Mouse (Mus musculus) lung, adult 2 months (tissue): ENCODE results near the gene Trim47. TPM values are rescaled to one million over a fixed set of nuclear protein-coding genes. Genes with fewer than 3 reads are reported as not detected.

ENCODE experiments used
- DNase-seq: peaks from one replicate; pipeline ENCODE4 v3.0.0; 2022
- H3K4me1 ChIP-seq: fragments of 200-500 bp; 2 replicates; pipeline ENCODE4 v1.6.1; 2011; ENCODE audit warnings: low read length; ENCODE audit not compliant: control insufficient read depth, insufficient read depth
- H3K4me3 ChIP-seq: fragments of 200-500 bp; replicated peaks from 2 replicates; pipeline ENCODE3; 2011; ENCODE audit warnings: low read depth, mild to moderate bottlenecking, control low read depth, low read length; ENCODE audit errors: extremely low read depth
- CTCF ChIP-seq: fragments of 200-500 bp; IDR thresholded peaks from 2 replicates; pipeline ENCODE4 v1.5.1; 2011; ENCODE audit warnings: mild to moderate bottlenecking, low read length, control low read depth; ENCODE audit not compliant: insufficient read depth
- POLR2A ChIP-seq: fragments of 200-500 bp; IDR thresholded peaks from 2 replicates; pipeline ENCODE4 v1.6.1; 2011; ENCODE audit warnings: low read depth, mild to moderate bottlenecking, control low read depth, low read length, borderline replicate concordance; ENCODE audit errors: extremely low read depth
- WGBS: fragments of 180-500 bp; shearing (Covaris S2); methylation state at CpG from one replicate; pipeline ENCODE4 v1.1.7; 2018; 5-methylcytosine and 5-hydroxymethylcytosine counted together
- polyA plus RNA-seq: library from polyadenylated mRNA; depleted of rRNA; stranded (reverse); fragments of >200 nt; gene quantifications from 2 replicates; pipeline ENCODE4 v1.2.3, GENCODE M21; 2012; rRNA removed

Gene Trim47
- 44.6 and 55.5 TPM in 2 replicates for polyA plus RNA-seq

DNA sequence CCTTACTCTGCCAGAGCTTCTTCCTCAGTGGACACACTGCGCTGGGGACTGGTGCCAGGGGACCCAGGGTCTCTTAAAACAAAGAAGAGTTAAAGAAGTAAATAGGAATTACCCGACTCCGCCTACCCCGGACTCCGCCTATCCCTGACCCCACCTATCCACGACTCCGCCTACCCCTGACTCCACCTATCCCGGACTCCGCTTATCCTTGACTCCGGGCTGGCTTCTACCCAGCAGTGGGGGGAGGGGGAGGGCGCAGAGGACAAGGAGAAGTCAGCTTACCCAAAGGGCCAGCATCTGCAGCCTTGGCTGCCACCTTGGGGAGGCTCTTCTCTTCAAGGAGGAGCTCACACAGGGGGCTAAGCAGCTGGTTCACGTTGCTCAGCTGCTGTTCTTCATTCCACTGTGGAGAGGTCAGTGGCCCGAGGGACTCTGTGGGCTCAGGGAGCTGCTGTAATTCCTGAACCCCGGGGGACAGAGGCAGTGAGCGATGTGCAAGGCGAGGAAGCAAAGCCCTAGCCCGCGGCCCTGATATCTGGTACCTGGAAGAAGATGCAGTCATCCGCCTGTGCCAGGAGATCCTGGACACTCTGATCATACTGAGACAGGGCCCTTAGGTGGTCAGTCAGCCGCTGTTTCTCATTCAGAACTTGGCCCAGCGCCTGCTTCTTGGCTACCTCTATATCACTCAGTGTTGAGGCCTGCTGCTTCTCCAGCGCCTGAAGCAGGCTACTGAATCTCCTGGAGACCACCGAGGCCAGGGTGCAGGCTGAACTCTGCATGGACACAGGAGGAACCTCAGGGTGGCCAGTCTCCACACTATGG is at the start of gene Trim47:
Trim47 (minus strand) TSS at position 55 of the 825 bp plus-strand sequence.
- no peak for DNase-seq
- Histone ChIP-seq H3K4me3 (no peak within 1 kb of the TSS), H3K4me1 (peaks cover 23% of the 10 kb centered on the region)
- WGBS, result 46% methylated on average over 23 of the region's 23 CpGs
- no peak for TF ChIP-seq CTCF
- no peak for TF ChIP-seq POLR2A

DNA sequence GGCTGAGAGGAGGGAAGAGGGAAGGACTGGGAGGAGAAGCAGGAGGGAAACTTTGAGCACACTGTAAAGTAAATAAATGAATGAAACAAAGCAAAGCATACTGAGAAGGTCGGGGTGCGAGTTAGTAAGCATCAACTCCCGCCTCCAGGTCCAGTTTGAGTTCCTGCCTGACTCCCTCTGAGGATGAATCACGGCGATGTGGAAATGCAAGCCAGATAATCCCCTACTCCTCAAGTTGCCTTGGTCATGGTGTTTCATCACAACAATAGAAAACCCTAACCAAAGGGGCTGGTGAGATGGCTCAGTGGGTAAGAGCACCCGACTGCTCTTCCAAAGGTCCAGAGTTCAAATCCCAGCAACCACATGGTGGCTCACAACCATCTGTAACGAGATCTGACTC is 49.0 kb upstream of the Trim47 start:
- Histone ChIP-seq H3K4me1 (no peaks in the 10 kb centered on the region), H3K4me3 (no peak overlapping the region)
- 82% methylated on average over 7 of the region's 7 CpGs for WGBS
- no peak for DNase-seq
- TF ChIP-seq CTCF, result no peak
- no peak for TF ChIP-seq POLR2A

DNA sequence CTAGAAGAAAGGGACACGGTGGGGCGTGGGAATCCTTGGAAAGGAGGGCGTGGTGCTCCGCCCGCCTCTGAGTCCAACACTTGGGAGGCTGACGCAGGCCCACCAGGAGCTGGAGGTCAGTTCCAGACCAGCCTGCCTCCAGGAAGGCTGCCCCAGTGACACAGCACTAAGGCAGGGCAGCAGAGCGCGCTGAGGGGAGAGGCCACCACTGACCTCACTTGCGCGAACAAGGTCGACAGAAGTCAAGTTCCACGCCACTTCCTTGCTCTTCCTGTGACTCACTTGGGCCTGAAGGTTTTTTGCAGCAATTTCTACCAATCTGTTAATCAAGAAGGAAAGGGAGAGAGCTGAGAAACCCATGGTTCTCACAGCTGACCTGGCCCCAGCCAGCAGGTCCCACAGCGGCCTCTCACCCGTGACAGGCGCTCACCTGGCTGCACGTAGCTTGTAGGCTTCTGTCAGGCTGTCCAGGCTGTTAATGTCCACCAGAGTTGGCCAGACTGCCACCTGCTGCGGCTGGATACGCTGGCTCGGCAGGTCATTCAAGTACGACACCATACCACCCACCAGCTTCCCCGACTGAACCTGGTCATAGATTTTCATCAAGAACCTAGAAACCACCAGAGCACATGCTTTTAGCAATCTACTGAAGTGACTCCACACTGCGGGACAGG is 47.9 kb upstream of the Trim47 start:
- DNase-seq, result no peak
- Histone ChIP-seq H3K4me3 (no peak overlapping the region), H3K4me1 (no peaks in the 10 kb centered on the region)
- 90% methylated on average over 22 of the region's 22 CpGs for WGBS
- TF ChIP-seq CTCF, result no peak
- no peak for TF ChIP-seq POLR2A

DNA sequence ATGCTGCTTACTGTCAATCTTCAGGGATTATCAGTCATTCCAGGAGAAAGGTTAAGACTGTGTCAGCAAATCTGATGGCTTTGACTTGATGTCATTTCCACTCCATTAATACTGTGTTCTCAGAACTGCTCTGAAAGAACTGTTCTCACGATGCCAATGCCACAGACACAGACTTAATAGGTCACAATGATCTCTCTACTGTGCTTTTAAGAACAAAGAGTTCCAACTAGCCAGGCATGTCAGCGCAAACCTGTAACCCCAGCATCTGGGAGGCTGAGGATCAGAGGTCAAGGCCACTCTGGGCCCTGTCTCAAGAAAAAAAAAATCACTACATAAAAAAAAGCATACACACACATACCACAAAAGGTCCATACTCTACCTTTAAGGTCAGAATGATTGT is 44.9 kb upstream of the Trim47 start:
- Histone ChIP-seq H3K4me3 (no peak overlapping the region), H3K4me1 (peaks cover 3% of the 10 kb centered on the region; the same call in 1 of the 2 replicates)
- TF ChIP-seq CTCF, result no peak
- TF ChIP-seq POLR2A, result no peak
- DNase-seq, result no peak
- 85% methylated on average over 2 of the region's 2 CpGs for whole genome bisulfite sequencing

DNA sequence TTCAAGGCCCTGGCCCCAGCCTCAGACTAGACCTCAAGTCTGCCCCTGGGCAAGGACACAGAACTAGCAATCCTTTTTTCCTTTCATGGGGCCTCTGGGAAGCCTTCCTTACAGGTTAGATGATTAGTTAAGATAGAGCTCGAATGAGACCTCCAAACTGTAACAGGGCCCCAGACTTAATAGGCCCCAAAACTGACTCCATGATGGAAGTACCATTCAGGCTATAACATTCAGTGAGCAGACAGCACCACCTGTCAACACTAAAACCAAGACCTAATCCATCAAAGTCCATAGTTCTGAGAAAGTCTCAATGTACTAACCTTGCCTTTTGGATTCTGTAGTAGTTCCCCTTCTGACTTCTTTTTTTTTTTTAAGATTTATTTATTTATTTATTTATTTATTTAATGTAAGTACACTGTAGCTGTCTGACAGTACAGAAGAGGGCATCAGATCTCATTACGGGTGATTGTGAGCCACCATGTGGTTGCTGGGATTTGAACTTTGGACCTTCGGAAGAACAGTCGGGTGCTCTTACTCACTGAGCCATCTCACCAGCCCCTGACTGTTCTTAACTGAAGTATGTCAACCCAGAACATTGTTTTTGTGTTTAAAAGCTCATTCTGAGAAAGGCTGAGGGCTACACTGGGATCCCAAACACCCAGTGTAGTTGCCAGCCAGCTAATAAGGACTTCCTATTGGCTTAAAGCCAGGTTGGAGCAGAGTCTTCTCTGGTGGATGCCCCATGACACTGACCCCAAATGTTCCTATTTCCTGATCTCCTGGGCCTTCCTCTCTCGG is 43.2 kb upstream of the Trim47 start:
- no peak overlapping the region for H3K4me3 ChIP-seq
- peaks cover 3% of the 10 kb centered on the region; the same call in 1 of the 2 replicates for H3K4me1 ChIP-seq
- TF ChIP-seq POLR2A (no peak), CTCF (no peak)
- no peak for DNase-seq
- 67% methylated on average over 5 of the region's 5 CpGs for WGBS

DNA sequence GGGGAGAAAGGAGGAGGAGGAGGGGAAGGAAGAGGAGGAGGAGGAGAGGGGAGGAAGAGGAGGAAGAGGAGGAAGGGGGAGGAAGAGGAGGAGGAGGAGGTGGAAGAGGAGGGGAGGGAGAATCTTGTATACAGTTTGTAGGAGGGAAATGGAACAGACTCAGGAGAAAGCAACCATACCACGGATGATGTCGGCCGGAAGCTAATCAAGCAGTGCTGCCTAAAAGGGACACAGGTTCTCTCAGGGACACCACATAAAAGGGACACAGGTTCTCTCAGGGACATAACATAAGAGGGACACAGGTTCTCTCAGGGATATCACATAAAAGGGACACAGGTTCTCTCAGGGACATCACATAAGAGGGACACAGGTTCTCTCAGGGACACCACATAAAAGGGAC is 42.2 kb upstream of the Trim47 start:
- TF ChIP-seq POLR2A (no peak), CTCF (no peak)
- WGBS, result 71% methylated on average over 3 of the region's 3 CpGs
- Histone ChIP-seq H3K4me1 (peaks cover 3% of the 10 kb centered on the region; the same call in 1 of the 2 replicates), H3K4me3 (no peak overlapping the region)
- DNase-seq, result no peak

DNA sequence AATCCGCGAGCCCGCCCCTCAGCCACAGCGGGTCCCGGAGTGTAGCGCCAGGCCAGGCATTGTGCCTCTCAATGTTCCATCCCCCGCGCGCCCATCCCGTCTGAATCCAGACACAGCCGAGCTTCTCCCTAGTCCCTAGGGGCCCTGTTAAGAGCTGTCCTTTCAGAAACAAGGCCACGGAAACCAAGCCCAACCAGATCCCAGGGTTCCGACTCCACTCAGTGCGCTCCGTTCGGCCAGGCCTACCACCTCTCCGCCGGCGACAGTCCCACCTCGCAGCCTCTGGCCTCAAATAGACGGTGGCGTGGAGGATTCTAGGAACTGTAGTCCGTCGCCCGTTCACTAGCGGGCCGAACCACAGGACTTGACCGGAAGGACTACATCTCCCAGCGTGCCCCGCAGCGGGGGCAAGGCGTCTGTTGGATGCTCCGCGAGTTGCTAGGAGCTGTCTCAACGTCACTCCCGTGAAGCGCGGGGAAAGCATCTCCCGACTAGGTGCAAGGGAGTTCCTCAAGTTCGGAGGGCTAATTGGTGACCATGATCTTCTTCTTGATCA is 41.0 kb upstream of the Trim47 start, which contains the start of gene Fbf1:
Fbf1 (minus strand) TSS at position 283 of the 556 bp plus-strand sequence.
- WGBS, result under 1% methylated on average over 40 of the region's 40 CpGs
- peak; percentile 92 for TF ChIP-seq POLR2A
- no peak for TF ChIP-seq CTCF
- DNase-seq, result peak; percentile 91
- Histone ChIP-seq H3K4me1 (peaks cover 3% of the 10 kb centered on the region; the same call in 1 of the 2 replicates), H3K4me3 (peak within 1 kb of the TSS; percentile 87)

DNA sequence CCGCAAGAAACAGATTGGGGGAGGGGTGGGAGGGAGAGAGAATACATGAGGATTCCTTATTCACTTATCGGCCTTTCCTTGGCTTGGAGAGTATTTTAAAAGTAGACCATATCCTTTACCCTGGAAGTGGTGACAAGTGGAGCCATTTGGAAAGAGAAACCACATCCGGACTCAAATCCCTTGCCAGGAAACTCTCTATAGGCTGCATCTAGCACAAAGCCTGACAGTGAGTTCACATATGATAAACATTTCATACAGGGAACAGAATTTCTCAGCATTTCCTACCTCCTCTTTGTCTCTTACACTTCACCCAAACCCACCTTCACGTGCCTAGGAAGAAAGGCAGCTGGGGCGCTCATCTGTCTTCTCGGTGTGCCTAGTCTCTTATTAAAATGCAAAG is 40.2 kb upstream of the Trim47 start:
- Histone ChIP-seq H3K4me3 (peak overlapping the region; percentile 87), H3K4me1 (peaks cover 3% of the 10 kb centered on the region; the same call in 1 of the 2 replicates)
- no peak for TF ChIP-seq CTCF
- no peak for TF ChIP-seq POLR2A
- no peak for DNase-seq
- WGBS, result 5% methylated on average over 6 of the region's 6 CpGs

DNA sequence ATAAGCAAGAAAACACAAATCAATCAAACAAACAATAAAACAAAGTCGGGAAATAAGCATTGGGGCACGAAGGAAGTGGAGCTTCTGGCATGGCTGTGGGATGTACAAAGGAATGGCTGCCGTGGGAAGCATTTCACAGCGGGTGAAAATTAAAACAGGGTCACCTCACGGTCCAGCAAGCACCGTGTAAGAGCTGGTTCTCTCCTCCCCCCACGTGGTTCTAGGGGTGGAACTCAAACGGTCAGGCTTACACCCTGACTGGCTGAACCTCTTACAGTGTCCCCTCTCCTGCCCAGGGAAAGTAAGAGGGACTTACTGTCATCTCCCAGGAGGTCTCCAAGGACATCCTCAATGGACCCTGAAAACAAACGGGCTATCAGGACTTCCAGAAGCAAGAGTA is 36.0 kb upstream of the Trim47 start:
- TF ChIP-seq POLR2A (no peak), CTCF (no peak)
- WGBS, result 43% methylated on average over 9 of the region's 9 CpGs
- DNase-seq, result no peak

More for the DNA sequence above, 36.0 kb upstream of the Trim47 start:
- Histone ChIP-seq H3K4me1 (peaks cover 3% of the 10 kb centered on the region; the same call in 1 of the 2 replicates), H3K4me3 (no peak overlapping the region)
